Mouse (Mus musculus): ENCODE results near the gene Prps1l1.

Prps1l1 gene

GRCm38 (mm10) chr12:34984461-34984860 is at the start of gene Prps1l1:
Prps1l1 (plus strand) TSS chr12:34984761.
- DNase-seq (ENCODE audit: low read depth, low spot score), result no peak

- no peak for DNase-seq (ENCODE audit: low read depth, low spot score)
Measured at GRCm38 (mm10) chr12:34937918-34938317, 46.6 kb upstream of the Prps1l1 start.

DNA sequence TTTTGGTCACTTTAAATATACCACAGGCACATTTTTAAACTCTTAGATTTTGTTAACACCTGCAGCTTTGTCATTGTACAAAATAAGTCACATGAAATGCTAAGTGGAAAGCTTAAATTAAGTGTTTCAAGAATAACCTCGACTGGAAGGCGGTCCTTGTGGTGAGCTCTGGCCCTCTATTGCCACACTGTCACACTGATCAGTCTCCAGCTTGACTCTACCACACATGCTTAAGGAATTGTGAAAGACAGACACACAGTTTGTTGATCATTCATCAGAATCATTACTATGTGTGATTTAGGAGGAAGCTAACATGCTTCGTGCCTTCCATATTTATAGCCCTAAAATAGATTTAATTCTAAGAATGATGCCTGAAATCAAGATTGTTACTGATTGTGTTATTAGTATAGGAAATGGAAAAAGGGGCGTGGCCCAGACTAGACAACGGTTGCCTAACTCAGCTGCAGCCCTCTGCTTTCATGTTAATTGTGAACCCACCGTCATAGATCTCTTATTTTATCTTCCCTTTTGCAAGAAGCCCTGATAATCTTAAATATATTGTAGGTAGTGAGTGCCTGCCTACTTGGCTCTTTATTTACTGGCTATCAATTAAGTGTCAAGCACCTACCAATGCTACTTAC is 35.4 kb upstream of the Prps1l1 start:
- DNase-seq (ENCODE audit: low read depth, low spot score), result no peak

DNA sequence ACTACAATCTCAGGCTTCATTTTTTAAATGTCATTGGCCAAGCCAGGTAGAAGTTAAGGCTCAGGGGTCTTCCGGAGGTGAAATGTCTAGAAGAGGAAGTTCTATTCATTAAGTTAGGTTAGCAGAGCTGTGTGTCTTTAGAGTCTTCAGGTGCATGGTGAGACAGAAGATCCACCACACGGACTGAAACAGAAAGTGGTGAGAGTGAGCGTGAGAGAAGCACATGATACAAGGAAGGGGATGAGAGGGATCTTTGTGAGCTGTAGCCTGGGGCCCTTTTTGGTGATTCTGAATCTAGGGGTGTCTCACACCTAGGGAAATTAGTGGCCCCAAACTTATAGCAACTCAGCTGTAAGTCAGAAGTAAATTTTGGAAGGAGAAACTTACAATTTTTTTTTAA is 8.6 kb upstream of the Prps1l1 start:
- no peak for DNase-seq (ENCODE audit: low read depth, low spot score)

DNA sequence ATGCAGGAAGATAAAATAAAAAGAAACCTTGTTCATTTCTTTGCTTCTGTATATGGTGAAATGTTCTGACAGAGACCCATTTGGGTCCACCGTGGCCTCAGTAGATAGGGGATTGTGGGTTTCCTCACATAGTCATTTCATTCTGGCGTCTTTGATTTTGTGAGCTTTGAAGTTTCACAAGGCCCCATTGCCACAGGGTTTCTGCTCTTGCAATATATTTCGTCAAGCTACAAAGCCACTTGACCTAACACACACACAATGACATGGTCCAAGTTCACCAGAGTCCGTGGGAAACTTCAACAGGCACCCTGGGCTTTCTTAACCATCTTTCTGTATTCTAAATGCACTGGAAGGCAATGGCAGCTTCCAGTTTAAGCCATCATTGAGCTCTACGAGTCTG is 1.3 kb downstream of the Prps1l1 start:
- no peak for DNase-seq (ENCODE audit: low read depth, low spot score)

GRCm38 (mm10) chr12:34989537-34990200 is 5.1 kb downstream of the Prps1l1 start:
- DNase-seq (ENCODE audit: low read depth, low spot score), result no peak

- DNase-seq (ENCODE audit: low read depth, low spot score), result no peak
Measured at GRCm38 (mm10) chr12:34990387-34990786, 5.8 kb downstream of the Prps1l1 start.

DNA sequence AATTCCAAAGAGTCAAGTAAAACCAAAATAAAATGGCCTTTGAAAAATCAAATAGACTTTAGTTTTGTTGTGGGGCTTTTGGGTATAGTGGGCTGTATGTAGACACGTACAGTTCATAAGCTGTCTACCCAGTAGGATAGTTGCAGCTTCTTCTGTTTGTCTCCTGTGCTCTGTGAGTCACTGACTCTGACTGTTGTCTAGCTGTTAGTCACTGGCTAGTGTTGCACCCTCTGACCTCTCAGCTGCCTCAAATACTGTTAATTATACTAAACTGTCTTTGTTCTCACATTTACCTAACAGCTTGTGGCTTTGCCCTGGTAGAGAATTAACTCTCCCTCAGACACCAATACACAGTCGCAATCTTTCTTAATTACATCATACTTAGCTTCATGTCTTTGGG is 7.3 kb downstream of the Prps1l1 start:
- DNase-seq (ENCODE audit: low read depth, low spot score), result no peak

GRCm38 (mm10) chr12:34997597-34998182 is 13.1 kb downstream of the Prps1l1 start:
- no peak for DNase-seq (ENCODE audit: low read depth, low spot score)

GRCm38 (mm10) chr12:34998778-34999467 is 14.4 kb downstream of the Prps1l1 start:
- DNase-seq (ENCODE audit: low read depth, low spot score), result no peak

DNA sequence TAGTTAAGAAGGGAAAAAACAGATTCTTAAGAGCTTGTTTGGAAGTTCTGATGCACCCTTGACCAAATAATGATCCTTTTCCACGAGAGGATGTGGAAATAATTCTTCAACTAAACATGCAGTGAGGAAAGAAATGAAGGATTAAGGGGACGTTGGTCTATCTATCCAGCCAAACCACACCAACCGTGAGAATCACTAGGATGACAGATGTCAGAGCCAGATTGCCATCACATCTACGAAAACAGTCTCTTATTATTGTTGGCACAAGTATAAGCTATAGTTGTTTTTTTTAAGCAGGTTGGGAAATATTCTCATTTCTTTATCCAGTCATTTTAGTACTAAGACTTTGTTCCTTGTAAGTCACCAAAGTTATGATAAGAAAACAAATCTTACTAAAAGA is 15.8 kb downstream of the Prps1l1 start:
- no peak for DNase-seq (ENCODE audit: low read depth, low spot score)

DNA sequence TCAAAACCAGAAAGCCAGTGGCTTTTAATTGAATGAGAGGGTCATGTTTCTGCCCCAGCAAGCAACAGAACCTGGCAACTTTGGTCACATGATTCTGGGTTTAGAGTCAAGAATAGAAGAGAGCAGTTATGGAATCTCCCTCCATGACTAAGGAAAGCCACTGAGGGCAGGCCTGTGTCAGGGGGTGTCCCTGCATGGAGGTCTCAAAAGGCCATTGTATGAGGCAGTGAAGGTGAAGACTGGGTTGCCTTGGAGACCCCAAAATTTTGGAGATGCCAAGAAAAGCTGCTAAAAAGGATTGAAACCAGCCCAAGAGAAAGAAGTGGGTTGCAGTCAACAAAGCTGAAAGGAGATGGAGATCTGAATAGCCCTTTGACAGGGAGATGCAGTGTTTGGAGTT is 21.2 kb downstream of the Prps1l1 start:
- DNase-seq (ENCODE audit: low read depth, low spot score), result no peak

DNA sequence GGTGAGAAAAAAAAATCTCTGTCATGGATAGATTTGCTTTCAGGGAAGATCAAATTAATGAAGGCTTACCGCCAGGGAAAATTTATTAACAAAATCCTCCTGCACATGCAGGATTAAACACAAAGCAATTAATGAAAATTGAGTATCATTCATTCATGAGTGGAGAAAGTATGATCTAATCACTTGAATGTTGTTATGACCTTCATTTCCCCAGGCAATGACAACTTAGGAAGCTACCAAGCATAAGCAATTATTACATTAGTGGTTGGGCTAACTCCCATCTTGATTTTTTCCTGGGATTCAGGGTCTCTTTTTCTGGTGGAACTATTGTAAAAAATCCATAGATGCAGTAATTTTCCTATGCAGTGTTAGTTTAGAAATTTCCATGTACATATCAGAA is 23.3 kb downstream of the Prps1l1 start:
- DNase-seq (ENCODE audit: low read depth, low spot score), result no peak

DNA sequence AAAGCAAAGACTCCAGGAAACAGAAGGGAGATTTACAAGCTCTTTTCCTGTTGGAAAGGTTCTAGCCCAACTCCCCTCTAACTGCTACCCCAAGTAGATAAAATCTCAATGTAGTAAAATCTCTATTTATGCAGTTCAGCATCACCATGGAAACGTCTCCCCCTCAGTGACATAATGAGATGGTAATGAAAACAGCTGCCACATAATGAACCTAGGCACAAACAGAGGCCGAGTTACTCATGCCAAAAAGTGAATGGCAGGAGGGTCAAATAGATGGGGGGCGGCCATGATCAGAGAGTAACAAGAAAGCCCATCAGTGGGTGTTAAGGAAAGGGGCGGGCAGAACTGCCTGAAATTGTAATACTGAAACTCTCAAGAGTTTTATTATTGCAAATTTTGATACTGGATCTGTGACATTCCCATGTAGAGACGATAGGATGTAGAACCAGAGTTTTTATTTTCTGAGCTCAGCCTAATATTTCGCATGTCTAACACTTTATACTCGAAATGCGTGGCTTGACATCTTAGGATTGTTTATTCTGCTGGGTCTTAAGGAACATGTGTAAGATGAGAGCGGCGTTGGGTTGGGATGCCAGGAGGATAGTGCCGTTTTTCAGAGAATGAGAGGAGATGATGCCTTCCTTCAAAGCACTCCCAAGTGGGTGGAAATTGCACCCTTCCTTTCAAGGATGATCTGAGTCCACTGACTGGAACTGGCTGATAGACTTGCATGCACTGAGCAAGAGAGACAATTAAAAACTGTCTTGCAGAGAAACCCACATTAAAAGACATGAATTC is 24.0 kb downstream of the Prps1l1 start:
- no peak for DNase-seq (ENCODE audit: low read depth, low spot score)

- no peak for DNase-seq (ENCODE audit: low read depth, low spot score)
Measured at GRCm38 (mm10) chr12:35011462-35011861, 26.9 kb downstream of the Prps1l1 start.

DNA sequence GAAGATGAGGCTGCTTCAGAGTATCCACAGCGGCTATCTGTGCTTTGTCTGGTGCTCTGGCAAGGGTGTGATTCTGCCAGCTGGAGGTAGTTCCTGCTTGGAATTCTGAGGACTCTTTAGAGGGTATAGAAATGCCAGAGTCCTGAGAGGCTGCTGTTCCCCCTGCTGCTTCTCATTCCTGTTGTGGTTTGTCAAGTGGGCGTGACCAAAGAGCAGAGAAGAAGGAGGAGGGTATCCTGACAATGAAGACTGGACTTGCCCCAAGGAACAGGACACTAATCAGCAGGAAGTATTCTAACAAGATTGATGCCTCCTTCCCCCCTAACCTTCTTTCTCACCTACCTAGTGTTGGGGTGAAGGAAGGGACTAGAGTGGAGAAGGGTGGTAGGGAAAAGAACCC is 29.4 kb downstream of the Prps1l1 start:
- no peak for DNase-seq (ENCODE audit: low read depth, low spot score)

GRCm38 (mm10) chr12:35016056-35016455 is 31.5 kb downstream of the Prps1l1 start:
- DNase-seq (ENCODE audit: low read depth, low spot score), result no peak

GRCm38 (mm10) chr12:35016481-35017250 is 32.1 kb downstream of the Prps1l1 start:
- DNase-seq (ENCODE audit: low read depth, low spot score), result no peak

GRCm38 (mm10) chr12:35018679-35019237 is 34.2 kb downstream of the Prps1l1 start:
- DNase-seq (ENCODE audit: low read depth, low spot score), result no peak

DNA sequence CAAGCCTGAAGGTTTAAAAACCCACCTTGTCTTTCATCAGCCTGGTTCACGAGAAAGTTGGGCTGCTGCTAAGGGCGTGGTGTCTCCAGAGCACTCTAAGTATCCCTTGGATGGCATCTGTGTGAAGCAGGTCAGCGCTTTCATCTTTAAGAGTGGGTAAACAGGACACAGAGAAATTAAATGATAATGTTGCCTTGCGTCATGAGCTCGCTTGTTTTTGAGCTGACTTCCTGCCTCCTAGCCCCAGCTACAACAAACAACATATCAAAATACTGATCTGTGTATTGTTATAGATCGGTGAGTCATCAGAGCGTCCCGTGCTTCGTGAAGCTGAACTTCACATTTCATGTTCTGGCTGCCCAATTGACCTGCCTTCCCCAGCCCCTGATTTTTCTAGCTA is 36.7 kb downstream of the Prps1l1 start:
- no peak for DNase-seq (ENCODE audit: low read depth, low spot score)

GRCm38 (mm10) chr12:35022066-35022465 is 37.5 kb downstream of the Prps1l1 start:
- DNase-seq (ENCODE audit: low read depth, low spot score), result no peak
